Mouse (Mus musculus) heart, embryonic 16.5 days (tissue): ENCODE measurements around the gene Csnk1e. TPM values are rescaled to one million over a fixed set of nuclear protein-coding genes. Genes with fewer than 3 reads are reported as not detected.

ENCODE experiments used
- ATAC-seq: fragments of 200-750 bp; cut with Nextera tagmentation; replicated peaks from 2 replicates; pipeline ENCODE4 v1.8.0; 2017; ENCODE audit warnings: moderate number of reproducible peaks; ENCODE audit not compliant: insufficient read depth, low FRiP score; ENCODE audit errors: extremely low read depth
- H3K27ac ChIP-seq: fragments of 300-500 bp; sonication (generic); 2 replicates; pipeline ENCODE4 v1.5.1; 2014; ENCODE audit warnings: mild to moderate bottlenecking, low read length, control low read depth, moderate library complexity
- H3K27me3 ChIP-seq: fragments of 300-500 bp; sonication (generic); 2 replicates; pipeline ENCODE4 v1.6.1; 2014; ENCODE audit warnings: low read length, mixed read lengths; ENCODE audit not compliant: control insufficient read depth, insufficient read depth
- H3K36me3 ChIP-seq: fragments of 300-500 bp; sonication (generic); 2 replicates; pipeline ENCODE4 v1.6.1; 2014; ENCODE audit not compliant: control insufficient read depth, insufficient read depth
- H3K4me1 ChIP-seq: fragments of 300-500 bp; sonication (generic); 2 replicates; pipeline ENCODE4 v1.6.1; 2014; ENCODE audit warnings: low read length, mixed read lengths; ENCODE audit not compliant: control insufficient read depth, insufficient read depth
- H3K4me2 ChIP-seq: fragments of 300-500 bp; sonication (generic); 2 replicates; pipeline ENCODE4 v1.6.1; 2014; ENCODE audit warnings: low read depth, mild to moderate bottlenecking, control low read depth, low read length
- H3K4me3 ChIP-seq: fragments of 300-500 bp; sonication (generic); 2 replicates; pipeline ENCODE4 v1.5.1; 2014; ENCODE audit warnings: mild to moderate bottlenecking, control low read depth, low read length
- H3K9ac ChIP-seq: fragments of 300-500 bp; sonication (generic); 2 replicates; pipeline ENCODE4 v1.6.1; 2014; ENCODE audit warnings: low read length, control low read depth
- H3K9me3 ChIP-seq: fragments of 300-500 bp; sonication (generic); replicated peaks from 2 replicates; pipeline ENCODE4 v1.6.1; 2016; ENCODE audit warnings: low read length; ENCODE audit not compliant: control insufficient read depth
- WGBS: fragments of 180-500 bp; shearing (Covaris S2); extraction: QIAGEN DNeasy Blood & Tissue Kit; methylation state at CpG from one replicate; pipeline ENCODE4 v1.1.7; 2014; 5-methylcytosine and 5-hydroxymethylcytosine counted together
- polyA plus RNA-seq: library from polyadenylated mRNA; unstranded; fragments of >200 nt; fragmentation: Nextera tagmentation; extraction: Ambion mirVana; gene quantifications from 2 replicates; pipeline ENCODE4 v1.2.1, GENCODE M21; 2015

The Csnk1e gene
- polyA plus RNA-seq, 1 experiment from 2014 or later, result 54.0 TPM

- H3K4me2 ChIP-seq, result peak overlapping the region; percentile 45
- H3K27me3 ChIP-seq, result no peaks in the 10 kb centered on the region
- WGBS, result 66% methylated on average over 11 of the region's 11 CpGs
- H3K36me3 ChIP-seq, result peaks cover 4% of the 10 kb centered on the region
- no peaks in the 10 kb centered on the region for H3K9me3 ChIP-seq
- peak overlapping the region; percentile 65; the same call in 1 of the 2 replicates for H3K27ac ChIP-seq
- H3K4me1 ChIP-seq, result peaks cover 80% of the 10 kb centered on the region
- ATAC-seq, result no peak
- H3K4me3 ChIP-seq, result peak overlapping the region; percentile 31
- 0 out of 2 replicates have a peak overlapping the region, but pooled peaks have one; percentile 30 for H3K9ac ChIP-seq
Measured at GRCm38 (mm10) chr15:79396736-79397135, 58.6 kb downstream of the Csnk1e start.

- no peak for ATAC-seq
- Histone ChIP-seq H3K4me3 (no peak overlapping the region), H3K36me3 (peaks cover 4% of the 10 kb centered on the region), H3K4me1 (peaks cover 79% of the 10 kb centered on the region), H3K9me3 (no peaks in the 10 kb centered on the region), H3K27me3 (no peaks in the 10 kb centered on the region), H3K27ac (no peak overlapping the region), H3K4me2 (peak overlapping the region; percentile 45; the same call in 1 of the 2 replicates), H3K9ac (no peak overlapping the region)
- 62% methylated on average over 6 of the region's 6 CpGs for WGBS
Measured at GRCm38 (mm10) chr15:79395281-79395680, 60.1 kb downstream of the Csnk1e start.

GRCm38 (mm10) chr15:79394842-79395241, 60.5 kb downstream of the Csnk1e start:
- H3K36me3 ChIP-seq, result peaks cover 4% of the 10 kb centered on the region
- no peak overlapping the region; the same call in 1 of the 2 replicates for H3K4me2 ChIP-seq
- 53% methylated on average over 4 of the region's 4 CpGs for WGBS
- H3K4me1 ChIP-seq, result peaks cover 79% of the 10 kb centered on the region
- no peak overlapping the region for H3K4me3 ChIP-seq
- ATAC-seq, result no peak
- H3K9ac ChIP-seq, result no peak overlapping the region
- no peaks in the 10 kb centered on the region for H3K9me3 ChIP-seq
- H3K27me3 ChIP-seq, result no peaks in the 10 kb centered on the region
- no peak overlapping the region for H3K27ac ChIP-seq

GRCm38 (mm10) chr15:79393101-79393500, 62.3 kb downstream of the Csnk1e start:
- WGBS, result 83% methylated on average over 6 of the region's 6 CpGs
- ATAC-seq, result no peak
- no peak overlapping the region for H3K4me3 ChIP-seq
- peaks cover 79% of the 10 kb centered on the region for H3K4me1 ChIP-seq
- peak overlapping the region; percentile 95 for H3K27ac ChIP-seq
- no peaks in the 10 kb centered on the region for H3K9me3 ChIP-seq
- H3K36me3 ChIP-seq, result peaks cover 4% of the 10 kb centered on the region
- H3K27me3 ChIP-seq, result no peaks in the 10 kb centered on the region
- peak overlapping the region; percentile 17; the same call in 1 of the 2 replicates for H3K9ac ChIP-seq
- no peak overlapping the region for H3K4me2 ChIP-seq

- no peak overlapping the region for H3K4me2 ChIP-seq
- WGBS, result 69% methylated on average over 5 of the region's 5 CpGs
- peaks cover 4% of the 10 kb centered on the region for H3K36me3 ChIP-seq
- no peak overlapping the region for H3K4me3 ChIP-seq
- H3K27me3 ChIP-seq, result no peaks in the 10 kb centered on the region
- no peaks in the 10 kb centered on the region for H3K9me3 ChIP-seq
- peak overlapping the region; percentile 95 for H3K27ac ChIP-seq
- H3K9ac ChIP-seq, result peak overlapping the region; percentile 35; the same call in 1 of the 2 replicates
- H3K4me1 ChIP-seq, result peaks cover 84% of the 10 kb centered on the region
- ATAC-seq, result no peak
Measured at GRCm38 (mm10) chr15:79392527-79392926, 62.8 kb downstream of the Csnk1e start.

GRCm38 (mm10) chr15:79391447-79392093, 63.8 kb downstream of the Csnk1e start:
- Histone ChIP-seq H3K4me3 (no peak overlapping the region), H3K9ac (peak overlapping the region; percentile 39), H3K4me1 (peaks cover 91% of the 10 kb centered on the region), H3K27me3 (no peaks in the 10 kb centered on the region), H3K4me2 (peak overlapping the region; percentile 35; the same call in 1 of the 2 replicates), H3K9me3 (no peaks in the 10 kb centered on the region), H3K36me3 (no peaks in the 10 kb centered on the region), H3K27ac (peak overlapping the region; percentile 95)
- ATAC-seq, result peak; percentile 90
- WGBS, result 10% methylated on average over 7 of the region's 7 CpGs

- WGBS, result 66% methylated on average over 6 of the region's 6 CpGs
- Histone ChIP-seq H3K4me3 (no peak overlapping the region), H3K27ac (peak overlapping the region; percentile 95), H3K9me3 (no peaks in the 10 kb centered on the region), H3K27me3 (no peaks in the 10 kb centered on the region), H3K4me2 (no peak overlapping the region), H3K36me3 (no peaks in the 10 kb centered on the region), H3K4me1 (peaks cover 86% of the 10 kb centered on the region), H3K9ac (0 out of 2 replicates have a peak overlapping the region, but pooled peaks have one; percentile 20)
- ATAC-seq, result no peak
Measured at GRCm38 (mm10) chr15:79390434-79390833, 64.9 kb downstream of the Csnk1e start.

- H3K9me3 ChIP-seq, result no peaks in the 10 kb centered on the region
- ATAC-seq, result no peak
- no peak overlapping the region for H3K4me2 ChIP-seq
- peaks cover 64% of the 10 kb centered on the region for H3K4me1 ChIP-seq
- H3K9ac ChIP-seq, result no peak overlapping the region
- no peak overlapping the region for H3K27ac ChIP-seq
- no peaks in the 10 kb centered on the region for H3K27me3 ChIP-seq
- H3K36me3 ChIP-seq, result no peaks in the 10 kb centered on the region
- 59% methylated on average over 6 of the region's 6 CpGs for WGBS
- no peak overlapping the region for H3K4me3 ChIP-seq
Measured at GRCm38 (mm10) chr15:79388171-79388570, 67.2 kb downstream of the Csnk1e start.

GRCm38 (mm10) chr15:79387611-79388010, 67.8 kb downstream of the Csnk1e start:
- Histone ChIP-seq H3K27ac (peak overlapping the region; percentile 60; the same call in 1 of the 2 replicates), H3K4me1 (peaks cover 64% of the 10 kb centered on the region), H3K4me2 (no peak overlapping the region), H3K9me3 (no peaks in the 10 kb centered on the region), H3K27me3 (no peaks in the 10 kb centered on the region), H3K4me3 (no peak overlapping the region), H3K36me3 (no peaks in the 10 kb centered on the region), H3K9ac (no peak overlapping the region)
- no peak for ATAC-seq
- 82% methylated on average over 7 of the region's 7 CpGs for WGBS
